Mouse (Mus musculus): ENCODE results near the gene Tmeff2. TPM values are rescaled to one million over a fixed set of nuclear protein-coding genes. Genes with fewer than 3 reads are reported as not detected.

The Tmeff2 gene
- polyA plus RNA-seq, 1 experiment from 2014 or later = 14.3 TPM

- no peak overlapping the region for H3K4me3 ChIP-seq
- H3K9ac ChIP-seq = no peak overlapping the region
- H3K9me3 ChIP-seq (replicated peaks) = no peaks in the 10 kb centered on the region
- ATAC-seq = peak; percentile 55
- no peak overlapping the region for H3K27ac ChIP-seq
- H3K27me3 ChIP-seq = no peaks in the 10 kb centered on the region
- H3K36me3 ChIP-seq (ENCODE audit: poor library complexity, severe bottlenecking) = no peaks in the 10 kb centered on the region
- H3K4me1 ChIP-seq = 0 out of 2 replicates have a peak, but pooled peaks cover 8% of the 10 kb centered on the region
- H3K4me2 ChIP-seq = no peak overlapping the region
- 57% methylated on average over 7 of the region's 7 CpGs for WGBS
Measured at GRCm38 (mm10) chr1:50940131-50941039, 39.9 kb downstream of the Tmeff2 start.

- H3K36me3 ChIP-seq (ENCODE audit: poor library complexity, severe bottlenecking) = no peaks in the 10 kb centered on the region
- H3K27ac ChIP-seq = no peak overlapping the region
- no peak overlapping the region for H3K4me3 ChIP-seq
- ATAC-seq = no peak
- H3K4me2 ChIP-seq = no peak overlapping the region
- no peaks in the 10 kb centered on the region for H3K9me3 ChIP-seq (replicated peaks)
- no peaks in the 10 kb centered on the region for H3K4me1 ChIP-seq
- H3K9ac ChIP-seq = no peak overlapping the region
- WGBS = 65% methylated on average over 1 of the region's 1 CpGs
- no peaks in the 10 kb centered on the region for H3K27me3 ChIP-seq
Measured at GRCm38 (mm10) chr1:50948575-50948974, 48.1 kb downstream of the Tmeff2 start.

- no peak for ATAC-seq
- H3K9ac ChIP-seq = no peak overlapping the region
- no peaks in the 10 kb centered on the region for H3K36me3 ChIP-seq (ENCODE audit: poor library complexity, severe bottlenecking)
- H3K27ac ChIP-seq = no peak overlapping the region
- H3K9me3 ChIP-seq (replicated peaks) = no peaks in the 10 kb centered on the region
- WGBS = 83% methylated on average over 1 of the region's 1 CpGs
- no peak overlapping the region for H3K4me2 ChIP-seq
- no peaks in the 10 kb centered on the region for H3K27me3 ChIP-seq
- no peak overlapping the region for H3K4me3 ChIP-seq
- H3K4me1 ChIP-seq = no peaks in the 10 kb centered on the region
Measured at GRCm38 (mm10) chr1:50958844-50959243, 58.4 kb downstream of the Tmeff2 start.

GRCm38 (mm10) chr1:50961954-50962648 is 61.7 kb downstream of the Tmeff2 start:
- no peak overlapping the region for H3K4me2 ChIP-seq
- no peaks in the 10 kb centered on the region for H3K9me3 ChIP-seq (replicated peaks)
- H3K4me1 ChIP-seq = no peaks in the 10 kb centered on the region
- no peaks in the 10 kb centered on the region for H3K36me3 ChIP-seq (ENCODE audit: poor library complexity, severe bottlenecking)
- no peaks in the 10 kb centered on the region for H3K27me3 ChIP-seq
- ATAC-seq = peak; percentile 80
- no peak overlapping the region for H3K9ac ChIP-seq
- H3K4me3 ChIP-seq = no peak overlapping the region
- WGBS = 49% methylated on average over 5 of the region's 5 CpGs
- H3K27ac ChIP-seq = no peak overlapping the region

GRCm38 (mm10) chr1:50962649-50963000 is 62.2 kb downstream of the Tmeff2 start:
- 66% methylated on average over 4 of the region's 4 CpGs for WGBS
- no peak for ATAC-seq

GRCm38 (mm10) chr1:50969685-50970084 is 69.2 kb downstream of the Tmeff2 start:
- Histone ChIP-seq H3K9ac (no peak overlapping the region), H3K27me3 (no peaks in the 10 kb centered on the region), H3K4me1 (no peaks in the 10 kb centered on the region), H3K9me3 (replicated peaks) (no peaks in the 10 kb centered on the region), H3K4me2 (no peak overlapping the region), H3K4me3 (no peak overlapping the region), H3K27ac (no peak overlapping the region), H3K36me3 (ENCODE audit: poor library complexity, severe bottlenecking) (no peaks in the 10 kb centered on the region)
- WGBS = 82% methylated on average over 2 of the region's 2 CpGs
- ATAC-seq = no peak

More at GRCm38 (mm10) chr1:50962649-50963000, 62.2 kb downstream of the Tmeff2 start:
- no peaks in the 10 kb centered on the region for H3K27me3 ChIP-seq
- no peaks in the 10 kb centered on the region for H3K9me3 ChIP-seq (replicated peaks)
- no peaks in the 10 kb centered on the region for H3K36me3 ChIP-seq (ENCODE audit: poor library complexity, severe bottlenecking)
- no peak overlapping the region for H3K4me2 ChIP-seq
- H3K27ac ChIP-seq = no peak overlapping the region
- no peak overlapping the region for H3K9ac ChIP-seq
- no peak overlapping the region for H3K4me3 ChIP-seq
- no peaks in the 10 kb centered on the region for H3K4me1 ChIP-seq

GRCm38 (mm10) chr1:50970853-50971252 is 70.4 kb downstream of the Tmeff2 start:
- WGBS = 84% methylated on average over 2 of the region's 2 CpGs
- Histone ChIP-seq H3K27me3 (no peaks in the 10 kb centered on the region), H3K9me3 (replicated peaks) (no peaks in the 10 kb centered on the region), H3K4me2 (no peak overlapping the region), H3K4me3 (no peak overlapping the region), H3K9ac (no peak overlapping the region), H3K36me3 (ENCODE audit: poor library complexity, severe bottlenecking) (no peaks in the 10 kb centered on the region), H3K27ac (no peak overlapping the region), H3K4me1 (no peaks in the 10 kb centered on the region)
- no peak for ATAC-seq

GRCm38 (mm10) chr1:50972509-50973436 is 72.3 kb downstream of the Tmeff2 start:
- no peak overlapping the region for H3K27ac ChIP-seq
- H3K27me3 ChIP-seq = no peaks in the 10 kb centered on the region
- H3K36me3 ChIP-seq (ENCODE audit: poor library complexity, severe bottlenecking) = no peaks in the 10 kb centered on the region
- H3K4me2 ChIP-seq = no peak overlapping the region
- no peak overlapping the region for H3K9ac ChIP-seq
- no peaks in the 10 kb centered on the region for H3K4me1 ChIP-seq
- no peaks in the 10 kb centered on the region for H3K9me3 ChIP-seq (replicated peaks)
- no peak overlapping the region for H3K4me3 ChIP-seq
- 82% methylated on average over 6 of the region's 6 CpGs for WGBS
- no peak for ATAC-seq

GRCm38 (mm10) chr1:50979358-50980081 is 79.1 kb downstream of the Tmeff2 start:
- Histone ChIP-seq H3K4me3 (no peak overlapping the region), H3K27ac (no peak overlapping the region), H3K4me1 (no peaks in the 10 kb centered on the region), H3K9ac (no peak overlapping the region), H3K4me2 (no peak overlapping the region), H3K9me3 (replicated peaks) (no peaks in the 10 kb centered on the region), H3K27me3 (no peaks in the 10 kb centered on the region), H3K36me3 (ENCODE audit: poor library complexity, severe bottlenecking) (no peaks in the 10 kb centered on the region)
- 75% methylated on average over 4 of the region's 4 CpGs for WGBS
- ATAC-seq = no peak

- H3K27ac ChIP-seq = no peak overlapping the region
- H3K36me3 ChIP-seq (ENCODE audit: poor library complexity, severe bottlenecking) = no peaks in the 10 kb centered on the region
- H3K4me1 ChIP-seq = no peaks in the 10 kb centered on the region
- no peak for ATAC-seq
- WGBS = 69% methylated on average over 4 of the region's 4 CpGs
- H3K4me3 ChIP-seq = no peak overlapping the region
- H3K27me3 ChIP-seq = no peaks in the 10 kb centered on the region
- no peak overlapping the region for H3K4me2 ChIP-seq
- no peak overlapping the region for H3K9ac ChIP-seq
- H3K9me3 ChIP-seq (replicated peaks) = no peaks in the 10 kb centered on the region
Measured at GRCm38 (mm10) chr1:50980591-50980990, 80.1 kb downstream of the Tmeff2 start.

GRCm38 (mm10) chr1:50981151-50981828 is 80.8 kb downstream of the Tmeff2 start:
- Histone ChIP-seq H3K36me3 (ENCODE audit: poor library complexity, severe bottlenecking) (no peaks in the 10 kb centered on the region), H3K9me3 (replicated peaks) (no peaks in the 10 kb centered on the region), H3K27ac (no peak overlapping the region), H3K4me2 (no peak overlapping the region), H3K9ac (no peak overlapping the region), H3K27me3 (no peaks in the 10 kb centered on the region), H3K4me1 (no peaks in the 10 kb centered on the region), H3K4me3 (no peak overlapping the region)
- WGBS = 88% methylated on average over 7 of the region's 7 CpGs
- ATAC-seq = no peak
